Mouse (Mus musculus) intestine, embryonic 16.5 days (tissue): ENCODE measurements around the gene Tnxb. TPM values are rescaled to one million over a fixed set of nuclear protein-coding genes. Genes with fewer than 3 reads are reported as not detected.

Source experiments
- ATAC-seq: fragments of 200-750 bp; cut with Nextera tagmentation; 2 replicates; pipeline ENCODE4 v1.8.0; 2017; ENCODE audit warnings: moderate TSS enrichment, moderate library complexity
- H3K27ac ChIP-seq: fragments of 300-500 bp; sonication (generic); 2 replicates; pipeline ENCODE4 v1.5.1; 2014; ENCODE audit warnings: mild to moderate bottlenecking, low read length
- H3K27me3 ChIP-seq: fragments of 300-500 bp; sonication (generic); replicated peaks from 2 replicates; pipeline ENCODE4 v1.6.1; 2014; ENCODE audit warnings: low read length, control low read depth, mixed read lengths; ENCODE audit not compliant: control insufficient read depth, insufficient read depth
- H3K36me3 ChIP-seq: fragments of 300-500 bp; sonication (generic); 2 replicates; pipeline ENCODE4 v1.6.1; 2014; ENCODE audit warnings: low read length, control low read depth; ENCODE audit not compliant: control insufficient read depth, insufficient read depth
- H3K4me1 ChIP-seq: fragments of 300-500 bp; sonication (generic); 2 replicates; pipeline ENCODE4 v1.6.1; 2014; ENCODE audit warnings: low read length, control low read depth, mixed read lengths; ENCODE audit not compliant: control insufficient read depth, insufficient read depth
- H3K4me2 ChIP-seq: fragments of 300-500 bp; sonication (generic); 2 replicates; pipeline ENCODE4 v1.6.1; 2014; ENCODE audit warnings: low read depth, low read length, control low read depth
- H3K4me3 ChIP-seq: fragments of 300-500 bp; sonication (generic); 2 replicates; pipeline ENCODE4 v1.5.1; 2014; ENCODE audit warnings: mild to moderate bottlenecking, low read length
- H3K9ac ChIP-seq: fragments of 300-500 bp; sonication (generic); 2 replicates; pipeline ENCODE4 v1.6.1; 2014; ENCODE audit warnings: low read depth, low read length
- H3K9me3 ChIP-seq: fragments of 300-500 bp; sonication (generic); 2 replicates; pipeline ENCODE4 v1.6.1; 2016; ENCODE audit warnings: low read length, control low read depth; ENCODE audit not compliant: control insufficient read depth
- WGBS: fragments of 180-500 bp; shearing (Covaris S2); extraction: QIAGEN DNeasy Blood & Tissue Kit; methylation state at CpG from one replicate; pipeline ENCODE4 v1.1.7; 2014; 5-methylcytosine and 5-hydroxymethylcytosine counted together
- polyA plus RNA-seq: library from polyadenylated mRNA; unstranded; fragments of >200 nt; fragmentation: Nextera tagmentation; extraction: Ambion mirVana; gene quantifications from 2 replicates; pipeline ENCODE4 v1.2.1, GENCODE M21; 2015

The Tnxb gene
- 1.1 TPM in 2 replicates for polyA plus RNA-seq

GRCm38 (mm10) chr17:34670235-34670634 is at the start of gene Tnxb:
Gene Tnxb, plus strand, starts transcription at chr17:34670535.
- H3K27me3 ChIP-seq, result peaks cover 42% of the 10 kb centered on the region
- H3K4me1 ChIP-seq, result peaks cover 18% of the 10 kb centered on the region
- H3K4me2 ChIP-seq, result peak within 1 kb of the TSS; percentile 61
- no peaks in the 10 kb centered on the region for H3K9me3 ChIP-seq
- no peak for ATAC-seq
- H3K9ac ChIP-seq, result peak within 1 kb of the TSS; percentile 55
- H3K36me3 ChIP-seq, result no peaks in the 10 kb centered on the region
- peak within 1 kb of the TSS; percentile 39 for H3K4me3 ChIP-seq
- WGBS, result 57% methylated on average over 7 of the region's 7 CpGs
- H3K27ac ChIP-seq, result no peak within 1 kb of the TSS

GRCm38 (mm10) chr17:34621006-34621405 is 49.3 kb upstream of the Tnxb start:
- Histone ChIP-seq H3K4me2 (no peak overlapping the region), H3K9ac (no peak overlapping the region), H3K27ac (peak overlapping the region; percentile 51), H3K4me3 (no peak overlapping the region), H3K4me1 (peaks cover under 1% of the 10 kb centered on the region; the same call in 1 of the 2 replicates), H3K36me3 (peaks cover 17% of the 10 kb centered on the region), H3K27me3 (no peaks in the 10 kb centered on the region), H3K9me3 (no peaks in the 10 kb centered on the region)
- WGBS, result 67% methylated on average over 8 of the region's 8 CpGs
- 0 out of 2 replicates have a peak, but pooled peaks have one; percentile 23 for ATAC-seq

- no peak for ATAC-seq
- Histone ChIP-seq H3K36me3 (peaks cover 17% of the 10 kb centered on the region), H3K27me3 (no peaks in the 10 kb centered on the region), H3K4me3 (no peak overlapping the region), H3K9me3 (no peaks in the 10 kb centered on the region), H3K27ac (no peak overlapping the region), H3K9ac (no peak overlapping the region), H3K4me2 (no peak overlapping the region), H3K4me1 (peaks cover 7% of the 10 kb centered on the region)
- WGBS, result 84% methylated on average over 9 of the region's 9 CpGs
These were observed 47.2 kb upstream of the Tnxb start for GRCm38 (mm10) chr17:34623161-34623560.

- Histone ChIP-seq H3K9ac (no peak overlapping the region), H3K9me3 (no peaks in the 10 kb centered on the region), H3K27ac (no peak overlapping the region), H3K36me3 (peaks cover 13% of the 10 kb centered on the region), H3K4me1 (peaks cover 22% of the 10 kb centered on the region), H3K27me3 (peaks cover under 1% of the 10 kb centered on the region), H3K4me2 (no peak overlapping the region), H3K4me3 (no peak overlapping the region)
- no peak for ATAC-seq
- WGBS, result 97% methylated on average over 3 of the region's 3 CpGs
These were observed 45.4 kb upstream of the Tnxb start for GRCm38 (mm10) chr17:34624981-34625380.

- peaks cover 13% of the 10 kb centered on the region for H3K27me3 ChIP-seq
- no peak for ATAC-seq
- H3K27ac ChIP-seq, result peak overlapping the region; percentile 97
- peak overlapping the region; percentile 78 for H3K4me3 ChIP-seq
- peaks cover 30% of the 10 kb centered on the region for H3K4me1 ChIP-seq
- peak overlapping the region; percentile 75 for H3K9ac ChIP-seq
- H3K9me3 ChIP-seq, result no peaks in the 10 kb centered on the region
- peak overlapping the region; percentile 74 for H3K4me2 ChIP-seq
- H3K36me3 ChIP-seq, result peaks cover 13% of the 10 kb centered on the region; the same call in 1 of the 2 replicates
- 50% methylated on average over 16 of the region's 16 CpGs for WGBS
These were observed 44.1 kb upstream of the Tnxb start for GRCm38 (mm10) chr17:34626062-34626772.

- Histone ChIP-seq H3K4me2 (peak overlapping the region; percentile 74), H3K36me3 (peaks cover 13% of the 10 kb centered on the region; the same call in 1 of the 2 replicates), H3K9ac (peak overlapping the region; percentile 75), H3K9me3 (no peaks in the 10 kb centered on the region), H3K4me1 (peaks cover 33% of the 10 kb centered on the region), H3K4me3 (peak overlapping the region; percentile 78), H3K27ac (peak overlapping the region; percentile 97), H3K27me3 (peaks cover 17% of the 10 kb centered on the region)
- WGBS, result 1% methylated on average over 18 of the region's 18 CpGs
- peak; percentile 24 for ATAC-seq
These were observed 43.6 kb upstream of the Tnxb start for GRCm38 (mm10) chr17:34626773-34627092.

- peak; percentile 80 for ATAC-seq
- H3K4me3 ChIP-seq, result peak overlapping the region; percentile 78
- peaks cover 13% of the 10 kb centered on the region; the same call in 1 of the 2 replicates for H3K36me3 ChIP-seq
- peak overlapping the region; percentile 75 for H3K9ac ChIP-seq
- H3K9me3 ChIP-seq, result no peaks in the 10 kb centered on the region
- peak overlapping the region; percentile 74 for H3K4me2 ChIP-seq
- H3K27ac ChIP-seq, result peak overlapping the region; percentile 97
- WGBS, result 0% methylated on average over 36 of the region's 45 CpGs
- H3K27me3 ChIP-seq, result peaks cover 18% of the 10 kb centered on the region
- peaks cover 35% of the 10 kb centered on the region for H3K4me1 ChIP-seq
These were observed 43.0 kb upstream of the Tnxb start for GRCm38 (mm10) chr17:34627093-34627942.

GRCm38 (mm10) chr17:34627943-34628643 is 42.2 kb upstream of the Tnxb start, which contains the start of gene Ppt2:
Gene Ppt2, minus strand, starts transcription at chr17:34628510.
- peaks cover 18% of the 10 kb centered on the region for H3K27me3 ChIP-seq
- H3K4me1 ChIP-seq, result peaks cover 35% of the 10 kb centered on the region
- peak within 1 kb of the TSS; percentile 74 for H3K4me2 ChIP-seq
- peak within 1 kb of the TSS; percentile 97 for H3K27ac ChIP-seq
- 2% methylated on average over 29 of the region's 29 CpGs for WGBS
- ATAC-seq, result peak; percentile 47
- H3K9me3 ChIP-seq, result no peaks in the 10 kb centered on the region
- H3K9ac ChIP-seq, result peak within 1 kb of the TSS; percentile 75
- H3K4me3 ChIP-seq, result peak within 1 kb of the TSS; percentile 78
- peaks cover 5% of the 10 kb centered on the region; the same call in 1 of the 2 replicates for H3K36me3 ChIP-seq

GRCm38 (mm10) chr17:34628644-34628967 is 41.7 kb upstream of the Tnxb start:
- H3K4me3 ChIP-seq, result peak overlapping the region; percentile 78
- 18% methylated on average over 5 of the region's 5 CpGs for WGBS
- H3K27me3 ChIP-seq, result peaks cover 18% of the 10 kb centered on the region
- peak overlapping the region; percentile 74 for H3K4me2 ChIP-seq
- ATAC-seq, result no peak
- H3K9ac ChIP-seq, result peak overlapping the region; percentile 75
- H3K27ac ChIP-seq, result peak overlapping the region; percentile 97
- H3K4me1 ChIP-seq, result peaks cover 35% of the 10 kb centered on the region
- 0 out of 2 replicates have a peak, but pooled peaks cover 4% of the 10 kb centered on the region for H3K36me3 ChIP-seq
- no peaks in the 10 kb centered on the region for H3K9me3 ChIP-seq
